Comparison of ENCODE assay signal across 29 mouse cellular contexts in the genomic region with DNA sequence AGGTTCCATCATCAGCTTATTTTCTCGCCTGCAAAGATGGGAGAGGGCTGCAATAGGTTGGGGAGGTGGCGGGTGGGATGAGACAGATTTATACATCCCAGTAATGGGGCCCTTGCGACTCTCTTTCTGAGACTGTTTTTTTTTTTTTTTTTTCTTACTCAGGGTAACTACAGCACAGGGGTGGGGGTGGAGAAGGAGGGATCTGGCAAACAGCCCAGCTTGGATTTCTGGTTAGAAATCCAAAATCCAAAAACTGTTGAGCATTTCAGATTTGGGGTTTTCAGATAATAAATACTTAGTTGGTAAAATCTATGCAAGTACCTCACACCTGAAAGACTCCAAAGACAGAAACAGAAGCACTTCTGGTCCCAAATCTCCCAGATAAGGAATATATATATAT. TPM values are rescaled to one million over a fixed set of nuclear protein-coding genes. Genes with fewer than 3 reads are reported as not detected.
A peak's percentile ranks its signal among the peaks of the same experiment; 100 is the strongest.
DNase-seq lines count a peak whose midpoint lies in the region; ATAC-seq and TF ChIP-seq lines count a peak whose summit lies in the region.
"Had no signal": no experiment of that assay in that cellular context is flagged by ENCODE, and none has a peak within 500 bp of the region (broad histone marks: within the 10 kb centered on the region; RNA-seq: fewer than 3 reads in every experiment).

No protein-coding gene starts in this region.

- no peaks in the 10 kb centered on the region for H3K36me3 ChIP-seq in lung, embryonic 14.5 days (ENCODE audit: insufficient read depth)
- H3K36me3 ChIP-seq: embryonic facial prominence, embryonic 12.5 days; embryonic facial prominence, embryonic 15.5 days; forebrain, embryonic 12.5 days; hindbrain, embryonic 13.5 days; intestine, embryonic 15.5 days had no signal

- H3K4me3 ChIP-seq in lung, embryonic 14.5 days (ENCODE audit: low read depth, low read length) = no peak overlapping the region
- H3K4me3 ChIP-seq: embryonic facial prominence, embryonic 12.5 days; embryonic facial prominence, embryonic 15.5 days; forebrain, embryonic 12.5 days; hindbrain, embryonic 13.5 days; intestine, embryonic 15.5 days had no signal

- H3K27me3 ChIP-seq in lung, embryonic 14.5 days (ENCODE audit: insufficient read depth, low read length) = no peaks in the 10 kb centered on the region
- H3K27me3 ChIP-seq: embryonic facial prominence, embryonic 12.5 days; embryonic facial prominence, embryonic 15.5 days; forebrain, embryonic 12.5 days; hindbrain, embryonic 13.5 days; intestine, embryonic 15.5 days had no signal

- no peak overlapping the region for H3K9ac ChIP-seq in lung, embryonic 14.5 days
- H3K9ac ChIP-seq: embryonic facial prominence, embryonic 12.5 days; embryonic facial prominence, embryonic 15.5 days; forebrain, embryonic 12.5 days; hindbrain, embryonic 13.5 days; intestine, embryonic 15.5 days had no signal

- H3K4me1 ChIP-seq in lung, embryonic 14.5 days (ENCODE audit: insufficient read depth) = no peaks in the 10 kb centered on the region
- H3K4me1 ChIP-seq: intestine, embryonic 15.5 days had no signal

- H3K9me3 ChIP-seq in lung, embryonic 14.5 days (ENCODE audit: low read depth, low read length) = no peaks in the 10 kb centered on the region
- H3K9me3 ChIP-seq: embryonic facial prominence, embryonic 12.5 days; embryonic facial prominence, embryonic 15.5 days; forebrain, embryonic 12.5 days; hindbrain, embryonic 13.5 days; intestine, embryonic 15.5 days had no signal

- H3K4me2 ChIP-seq in lung, embryonic 14.5 days = no peak overlapping the region
- H3K4me2 ChIP-seq: embryonic facial prominence, embryonic 12.5 days; embryonic facial prominence, embryonic 15.5 days; forebrain, embryonic 12.5 days; heart, embryonic 11.5 days; hindbrain, embryonic 13.5 days; intestine, embryonic 15.5 days had no signal

- peak; percentile 10 for DNase-seq in layer of hippocampus, adult 11-12 months (ENCODE audit: low spot score)
- DNase-seq in layer of hippocampus, adult 8-10 months (ENCODE audit: low spot score in 2 of 2) = no peak
- DNase-seq in lung, embryonic 14.5 days = peak; percentile 41
- no peak for DNase-seq in lung, postnatal 4 days
- DNase-seq in NIH3T3 (ENCODE audit: low read depth) = peak; percentile 42
- DNase-seq in brain, adult 2 months (ENCODE audit: low read depth, low spot score) = peak; percentile 50
- DNase-seq in heart, adult 11 months = no peak
- DNase-seq: adrenal gland, adult 8-10 months; adrenal gland, postnatal 36 days; cerebellum, adult 11-12 months; cerebellum, adult 9-10 months; cerebellum, postnatal 25 days; gastrocnemius, postnatal 10 days; gastrocnemius, postnatal 36 days had no signal

- no peak for TF ChIP-seq CTCF in lung, embryonic 14.5 days (IDR thresholded peaks at IDR 0.05; ENCODE audit: low read depth)

- no peak overlapping the region for H3K27ac ChIP-seq in lung, embryonic 14.5 days (ENCODE audit: low read depth)
- H3K27ac ChIP-seq: embryonic facial prominence, embryonic 12.5 days; embryonic facial prominence, embryonic 15.5 days; forebrain, embryonic 12.5 days; intestine, embryonic 15.5 days had no signal

- 33% methylated on average over 3 of the region's 3 CpGs for WGBS in lung, embryonic 14.5 days

- no peak for ATAC-seq in lung, embryonic 14.5 days (ENCODE audit: insufficient read depth)
- ATAC-seq: activated CD4-positive, CD25-positive, alpha-beta regulatory T cell, adult 4 months; CD4-positive, CD25-positive, alpha-beta regulatory T cell, adult 4 months; forebrain, embryonic 16.5 days; hindbrain, embryonic 16.5 days; intestine, embryonic 15.5 days had no signal

RNA-seq across cellular contexts. Expression of a gene that starts 47.6 kb away (rescaled TPM):
- 1 to 10 TPM in 1 of 4 experiments, under 1 TPM in 3; 0.85 to 1.7 (median 0.94) TPM for total RNA-seq in layer of hippocampus, adult 8-10 months (2022)
- 10.9 and 11.4 TPM in 2 replicates for polyA plus RNA-seq in lung, embryonic 14.5 days (2014; fragmentation: Nextera tagmentation; extraction: Ambion mirVana)
- total RNA-seq: adrenal gland, postnatal 36 days; common myeloid progenitor, adult 5-6 weeks; granulocyte monocyte progenitor cell, adult 5-6 weeks; hematopoietic stem cell, adult 5-6 weeks; MEL had no signal
- polyA plus RNA-seq: activated CD4-positive, CD25-positive, alpha-beta regulatory T cell, adult 4 months; C2C12; CD4-positive, CD25-positive, alpha-beta regulatory T cell, adult 4 months had no signal

Comparison
In these comparisons a context has a peak if more than half of its experiments do, and no peak if none do; other contexts are left out.
1. DNase-seq: peak in layer of hippocampus, adult 11-12 months (single experiment), lung, embryonic 14.5 days (single experiment), NIH3T3 (single experiment) and brain, adult 2 months (single experiment); none in layer of hippocampus, adult 8-10 months (0 of 2), lung, postnatal 4 days (0 of 2) and heart, adult 11 months (single experiment).